In genomic region chr5:5367550-5367949, GRCm38 (mm10) we compare ENCODE assay signal across 22 mouse cellular contexts. TPM values are rescaled to one million over a fixed set of nuclear protein-coding genes. Genes with fewer than 3 reads are reported as not detected.
A peak's percentile ranks its signal among the peaks of the same experiment; 100 is the strongest.
DNase-seq lines count a peak whose midpoint lies in the region; ATAC-seq and TF ChIP-seq lines count a peak whose summit lies in the region.
"Had no signal": no experiment of that assay in that cellular context is flagged by ENCODE, and none has a peak within 500 bp of the region (broad histone marks: within the 10 kb centered on the region; RNA-seq: fewer than 3 reads in every experiment).

No protein-coding gene starts in this region.

- TF ChIP-seq EP300 in CH12.LX (IDR thresholded peaks at IDR 0.05; ENCODE audit: low read length), result no peak

- WGBS in heart, embryonic 12.5 days, result 76% methylated on average over 8 of the region's 8 CpGs
- 85% methylated on average over 8 of the region's 8 CpGs for WGBS in forebrain, embryonic 13.5 days

- no peak for TF ChIP-seq POLR2A in CH12.LX (IDR thresholded peaks at IDR 0.05; ENCODE audit: low read depth, low read length)

- DNase-seq in heart, adult 11 months, result peak; percentile 94
- no peak for DNase-seq in heart, postnatal 4 days
- peak; percentile 38 for DNase-seq in heart, adult 8-10 months (ENCODE audit: low spot score)
- no peak for DNase-seq in CH12.LX (ENCODE audit: extremely low read depth)
- DNase-seq: adrenal gland, adult 2 months; adrenal gland, postnatal 14 days; B cell, adult 2 months; cerebellum, adult 18-20 months; cerebellum, adult 9-10 months; cerebellum, postnatal 14 days; forebrain, postnatal 0 days; gastrocnemius, postnatal 36 days; kidney, adult 2 months had no signal

- TF ChIP-seq RAD21 in CH12.LX (IDR thresholded peaks at IDR 0.05; ENCODE audit: low read depth, low read length), result no peak

- H3K4me1 ChIP-seq in heart, embryonic 12.5 days (replicated peaks), result peaks cover 28% of the 10 kb centered on the region
- peaks cover 3 to 58% of the 10 kb centered on the region in 2 experiments; a peak in 3 of 4 replicates for H3K4me1 ChIP-seq in CH12.LX (ENCODE audit: control insufficient read depth in 1 of 2, insufficient read depth in 2 of 2)
- peaks cover 2% of the 10 kb centered on the region; the same call in 1 of the 2 replicates for H3K4me1 ChIP-seq in brown adipose tissue, adult 24 weeks (ENCODE audit: control insufficient read depth, insufficient read depth, insufficient read length, low read length)
- H3K4me1 ChIP-seq in forebrain, embryonic 13.5 days, result peaks cover 4% of the 10 kb centered on the region
- H3K4me1 ChIP-seq: hindbrain, embryonic 15.5 days had no signal

- H3K9me3 ChIP-seq in heart, embryonic 12.5 days (replicated peaks), result no peaks in the 10 kb centered on the region
- H3K9me3 ChIP-seq in CH12.LX (replicated peaks; ENCODE audit: low read length), result no peaks in the 10 kb centered on the region
- H3K9me3 ChIP-seq in forebrain, embryonic 13.5 days (replicated peaks), result no peaks in the 10 kb centered on the region
- H3K9me3 ChIP-seq: forebrain, embryonic 10.5 days; heart, embryonic 15.5 days; hindbrain, embryonic 12.5 days; hindbrain, embryonic 15.5 days had no signal

- H3K27me3 ChIP-seq in heart, embryonic 12.5 days (replicated peaks), result no peaks in the 10 kb centered on the region
- H3K27me3 ChIP-seq in CH12.LX (replicated peaks), result no peaks in the 10 kb centered on the region
- no peaks in the 10 kb centered on the region for H3K27me3 ChIP-seq in forebrain, embryonic 13.5 days
- H3K27me3 ChIP-seq: heart, embryonic 15.5 days; hindbrain, embryonic 12.5 days; hindbrain, embryonic 15.5 days had no signal

- no peak overlapping the region for H3K9ac ChIP-seq in heart, embryonic 12.5 days
- peak overlapping the region; percentile 48 for H3K9ac ChIP-seq in CH12.LX (ENCODE audit: insufficient read depth, low read depth)
- H3K9ac ChIP-seq in forebrain, embryonic 13.5 days, result no peak overlapping the region
- H3K9ac ChIP-seq: forebrain, postnatal 0 days; heart, embryonic 15.5 days; hindbrain, embryonic 12.5 days; hindbrain, embryonic 15.5 days had no signal

- H3K4me3 ChIP-seq in heart, embryonic 12.5 days, result no peak overlapping the region
- peak overlapping the region; percentile 18 to 46 (median 30) for H3K4me3 ChIP-seq in CH12.LX (replicated peaks in 1 of 3; ENCODE audit: low read depth in 2 of 3, low read length in 2 of 3, poor library complexity in 1 of 3)
- H3K4me3 ChIP-seq in brown adipose tissue, adult 24 weeks (ENCODE audit: insufficient read depth, low read depth, low read length), result peak overlapping the region; percentile 4; the same call in 1 of the 2 replicates
- no peak overlapping the region for H3K4me3 ChIP-seq in forebrain, embryonic 13.5 days
- H3K4me3 ChIP-seq: forebrain, embryonic 10.5 days; heart, embryonic 15.5 days; hindbrain, embryonic 12.5 days; hindbrain, embryonic 15.5 days had no signal

- dilution Hi-C loops in CH12.LX (cut with MboI; ENCODE audit: extremely low pct_ligation_motif_present, extremely low pct_unique_long_range_greater_than_20kb, low sequenced_read_pairs), result no loop called here

- in situ Hi-C loops in CH12.LX (cut with MboI; ENCODE audit: low pct_ligation_motif_present, low pct_unique_long_range_greater_than_20kb, low sequenced_read_pairs), result loop anchor here (25.0 kb wide), 1 partner anchor 405 kb away; no protein-coding TSS in a partner anchor

- H3K79me2 ChIP-seq in CH12.LX (replicated peaks; ENCODE audit: control insufficient read depth, extremely low read depth, insufficient read depth, poor library complexity, severe bottlenecking), result no peaks in the 10 kb centered on the region; the same call in none of the 2 replicates

- ATAC-seq in heart, embryonic 12.5 days (ENCODE audit: insufficient number of reproducible peaks, low FRiP score), result no peak
- no peak for ATAC-seq in forebrain, embryonic 13.5 days
- ATAC-seq: forebrain, embryonic 14.5 days; forebrain, postnatal 0 days had no signal

- no peak overlapping the region for H3K4me2 ChIP-seq in heart, embryonic 12.5 days
- H3K4me2 ChIP-seq in CH12.LX (ENCODE audit: insufficient read depth, low read depth, poor library complexity, severe bottlenecking), result peak overlapping the region; percentile 65
- no peak overlapping the region for H3K4me2 ChIP-seq in forebrain, embryonic 13.5 days
- H3K4me2 ChIP-seq: heart, embryonic 15.5 days; hindbrain, embryonic 12.5 days; hindbrain, embryonic 15.5 days had no signal

- TF ChIP-seq CTCF in CH12.LX (conservative IDR thresholded peaks at IDR 0.05 in 1 of 2, IDR thresholded peaks at IDR 0.05 in 1 of 2; ENCODE audit: low read depth in 2 of 2, low read length in 2 of 2), result no peak

- H3K27ac ChIP-seq in heart, embryonic 12.5 days (ENCODE audit: poor library complexity, severe bottlenecking), result no peak overlapping the region; the same call in 1 of the 2 replicates
- peak overlapping the region; percentile 32; the same call in 1 of the 2 replicates for H3K27ac ChIP-seq in CH12.LX (ENCODE audit: insufficient read depth, low read depth)
- H3K27ac ChIP-seq in brown adipose tissue, adult 24 weeks (replicated peaks; ENCODE audit: low read depth, low read length), result 0 out of 2 replicates have a peak overlapping the region, but pooled peaks have one; percentile 9
- no peak overlapping the region for H3K27ac ChIP-seq in forebrain, embryonic 13.5 days
- H3K27ac ChIP-seq: forebrain, embryonic 10.5 days; heart, embryonic 15.5 days; hindbrain, embryonic 12.5 days; hindbrain, embryonic 15.5 days had no signal

- H3K36me3 ChIP-seq in heart, embryonic 12.5 days, result peaks cover 15% of the 10 kb centered on the region
- peaks cover 0 to 17% of the 10 kb centered on the region in 2 experiments for H3K36me3 ChIP-seq in CH12.LX (replicated peaks in 1 of 2; ENCODE audit: control insufficient read depth in 1 of 2, insufficient read depth in 1 of 2, low read length in 1 of 2)
- H3K36me3 ChIP-seq in forebrain, embryonic 13.5 days (ENCODE audit: poor library complexity, severe bottlenecking), result peaks cover 4% of the 10 kb centered on the region; the same call in 1 of the 2 replicates
- H3K36me3 ChIP-seq: heart, embryonic 15.5 days; hindbrain, embryonic 15.5 days had no signal

TF ChIP-seq in CH12.LX, 34 proteins besides CTCF, POLR2A, EP300 and RAD21:
- no peak for TF ChIP-seq IRF4 (IDR thresholded peaks at IDR 0.05; ENCODE audit: low read depth, low read length)
- peak; percentile 30; the same call in 1 of the 2 replicates for TF ChIP-seq MAX (IDR thresholded peaks at IDR 0.05; ENCODE audit: low read length)
- TF ChIP-seq NRF1 (IDR thresholded peaks at IDR 0.05; ENCODE audit: low read depth, low read length), result peak; percentile 65
- TF ChIP-seq ELF1 (IDR thresholded peaks at IDR 0.05; ENCODE audit: low read depth, low read length), result peak; percentile 41; the same call in 1 of the 2 replicates

RNA-seq across cellular contexts. Expression of gene Cdk14, which starts 52.6 kb away (rescaled TPM):
- total RNA-seq in heart, postnatal 4 days (2021), result 10 to 100 TPM; 26.6 to 27.4 TPM
- total RNA-seq in heart, adult 8-10 months (2022), result 1 to 10 TPM; 5.5 to 7.2 (median 6.3) TPM
- polyA plus RNA-seq in heart, embryonic 12.5 days (2016; fragmentation: Nextera tagmentation; extraction: Ambion mirVana), result 20.4 and 21.3 TPM in 2 replicates
- total RNA-seq in CH12.LX (2012; rRNA removed) (9.3 and 12.0 TPM in 2 replicates), CH12.LX (2014; rRNA removed) (3.5 and 3.7 TPM in 2 replicates)
- 8.9 TPM in 2 replicates for polyA plus RNA-seq in CH12.LX (2012; ENCODE audit: insufficient read length, low read depth)
- 9.9 and 10.1 TPM in 2 replicates for polyA plus RNA-seq in brown adipose tissue, adult 24 weeks (2012; ENCODE audit: insufficient read depth, insufficient read length, missing spikeins)
- polyA plus RNA-seq in forebrain, embryonic 13.5 days (2015; fragmentation: Nextera tagmentation; extraction: Ambion mirVana), result 21.8 and 25.1 TPM in 2 replicates
- total RNA-seq: MEL had no signal

Comparison
In these comparisons a context has a peak if more than half of its experiments do, and no peak if none do; other contexts are left out.
1. DNase-seq: peak in heart, adult 11 months (single experiment) and heart, adult 8-10 months (single experiment); none in heart, postnatal 4 days (single experiment) and CH12.LX (single experiment).
2. H3K27ac ChIP-seq: peak in CH12.LX (single experiment) and brown adipose tissue, adult 24 weeks (single experiment); none in heart, embryonic 12.5 days (single experiment) and forebrain, embryonic 13.5 days (single experiment).
3. H3K4me3 ChIP-seq: peak in CH12.LX (3 of 3) and brown adipose tissue, adult 24 weeks (single experiment); none in heart, embryonic 12.5 days (single experiment) and forebrain, embryonic 13.5 days (single experiment).